Mouse (Mus musculus): ENCODE results near the gene Kcnip2. TPM values are rescaled to one million over a fixed set of nuclear protein-coding genes. Genes with fewer than 3 reads are reported as not detected.
"Not testable (repeated sequence)": the region's sequence is repeated elsewhere in the genome, so short reads cannot be mapped to it uniquely, and the experiment has no call there.

Kcnip2 gene
- total RNA-seq, 2 experiments from 2014 or later = 0.17 to 0.38 TPM

GRCm38 (mm10) chr19:45812673-45813252, 3.1 kb downstream of the Kcnip2 start:
- DNase-seq = no peak
- intact Hi-C loops (cut with DNase I) = loop anchor here (2.0 to 5.0 kb wide), 2 partner anchors 140 to 200 kb away; no protein-coding TSS in a partner anchor

GRCm38 (mm10) chr19:45812115-45812514, 3.7 kb downstream of the Kcnip2 start:
- peak in 1 of 2 experiments; percentile 41 for DNase-seq
- intact Hi-C loops (cut with DNase I) = loop anchor here (2.0 to 5.0 kb wide), 2 partner anchors 141 to 200 kb away; no protein-coding TSS in a partner anchor

GRCm38 (mm10) chr19:45811028-45811674, 4.7 kb downstream of the Kcnip2 start:
- intact Hi-C loops (cut with DNase I) = loop anchor here (5.0 kb wide), 1 partner anchor 201 kb away; no protein-coding TSS in a partner anchor
- DNase-seq = no peak

- intact Hi-C loops (cut with DNase I) = no loop called here
- no peak for DNase-seq
Measured at GRCm38 (mm10) chr19:45807732-45808131, 8.1 kb downstream of the Kcnip2 start.

DNA sequence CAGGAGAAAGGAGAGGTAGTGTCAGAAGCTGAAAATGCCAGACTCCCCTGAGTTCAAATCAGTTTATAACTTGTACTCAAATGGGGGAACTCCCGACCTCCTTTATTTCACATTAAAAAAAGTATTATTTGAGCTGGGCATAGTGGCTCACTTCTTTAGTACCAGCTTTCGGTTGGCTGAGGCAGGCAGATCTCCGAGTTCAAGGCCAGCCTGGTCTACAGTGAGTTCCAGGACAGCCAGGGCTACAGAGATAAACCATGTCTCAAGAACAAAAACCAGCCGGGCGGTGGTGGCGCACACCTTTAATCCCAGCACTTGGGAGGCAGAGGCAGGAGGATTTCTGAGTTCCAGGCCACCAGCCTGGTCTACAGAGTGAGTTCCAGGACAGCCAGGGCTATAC, 10.0 kb downstream of the Kcnip2 start:
- DNase-seq; intact Hi-C loops (cut with DNase I): not testable (repeated sequence)

DNA sequence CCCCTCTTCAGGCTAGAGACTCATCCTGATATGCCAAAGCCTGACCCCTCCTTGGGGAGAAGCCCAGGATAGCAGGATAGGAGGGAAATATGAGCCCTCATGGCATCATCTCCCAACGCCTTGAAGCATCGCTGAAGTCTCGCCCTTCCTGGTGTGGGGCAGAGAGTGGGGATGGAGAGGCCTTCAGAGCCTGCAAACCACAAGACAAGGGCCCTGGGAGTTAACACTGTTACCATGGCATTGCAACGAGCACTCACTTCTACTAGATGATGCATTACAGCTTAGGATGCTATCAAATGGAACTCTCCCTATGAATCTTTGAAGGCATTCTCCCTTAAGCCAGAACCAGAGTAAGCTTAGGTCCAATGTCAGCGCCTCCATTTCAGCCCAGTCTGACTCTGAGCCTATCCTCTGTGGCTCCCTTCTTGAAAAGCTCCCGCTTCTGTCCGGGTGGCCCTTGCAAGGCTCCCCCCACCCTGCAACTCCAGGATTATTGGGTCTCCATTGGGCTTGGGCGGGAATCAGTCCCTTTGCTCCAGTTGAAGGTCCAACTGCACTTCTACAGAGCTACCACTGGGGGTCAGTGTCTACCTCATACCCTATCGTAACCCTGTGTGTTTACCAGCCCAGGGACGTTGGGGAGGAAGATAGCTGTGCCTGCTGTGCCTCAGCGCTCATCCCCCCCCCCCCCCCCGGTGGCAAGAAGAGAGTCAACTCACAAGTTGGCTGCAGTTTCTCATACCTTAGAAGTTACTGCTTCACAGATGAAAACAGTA, 11.1 kb downstream of the Kcnip2 start:
- DNase-seq = no peak
- intact Hi-C loops (cut with DNase I) = no loop called here

DNA sequence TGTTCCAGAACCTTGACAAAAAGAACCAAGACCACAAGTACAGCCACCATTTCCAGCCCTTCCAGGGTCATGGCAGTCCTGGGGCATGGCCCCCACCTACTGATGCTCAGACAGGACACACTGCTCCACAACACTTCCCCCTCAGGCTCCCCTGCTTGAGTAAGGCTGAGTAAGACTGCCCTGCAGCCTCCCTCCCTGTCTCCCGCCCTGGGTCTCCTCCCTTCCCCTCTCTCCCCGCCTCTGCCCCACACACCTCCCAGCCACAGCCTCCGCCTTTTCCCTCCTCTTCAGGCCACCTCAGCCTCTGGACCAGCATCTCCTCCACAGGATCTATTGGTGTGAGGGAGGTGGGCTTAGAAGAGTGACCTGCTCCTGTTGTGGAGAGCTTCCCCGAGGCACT, 12.5 kb downstream of the Kcnip2 start:
- no peak for DNase-seq
- intact Hi-C loops (cut with DNase I) = no loop called here

GRCm38 (mm10) chr19:45802702-45803101, 13.2 kb downstream of the Kcnip2 start:
- no peak for DNase-seq
- intact Hi-C loops (cut with DNase I) = no loop called here

DNA sequence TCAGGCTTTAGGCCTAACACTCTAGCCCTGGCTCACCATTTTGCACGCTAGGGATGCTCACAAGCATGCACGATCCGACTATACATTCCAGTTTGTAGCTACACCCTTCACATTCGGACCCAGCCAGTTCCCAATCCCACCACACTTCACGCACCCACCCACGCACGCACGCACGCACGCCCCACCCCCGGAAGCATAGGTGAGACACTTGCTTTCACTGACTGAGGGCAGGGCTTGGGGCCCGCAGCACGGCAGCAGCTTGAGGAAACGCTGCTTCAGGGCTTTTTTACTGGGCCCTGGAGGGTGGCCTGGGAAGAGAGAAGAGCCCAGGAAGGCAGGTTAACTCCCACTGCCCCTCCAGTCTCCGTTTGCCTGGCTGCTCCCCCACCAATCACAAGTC, 19.0 kb downstream of the Kcnip2 start:
- intact Hi-C loops (cut with DNase I) = no loop called here
- DNase-seq = no peak

GRCm38 (mm10) chr19:45796061-45796556, 19.8 kb downstream of the Kcnip2 start:
- no peak for DNase-seq

DNA sequence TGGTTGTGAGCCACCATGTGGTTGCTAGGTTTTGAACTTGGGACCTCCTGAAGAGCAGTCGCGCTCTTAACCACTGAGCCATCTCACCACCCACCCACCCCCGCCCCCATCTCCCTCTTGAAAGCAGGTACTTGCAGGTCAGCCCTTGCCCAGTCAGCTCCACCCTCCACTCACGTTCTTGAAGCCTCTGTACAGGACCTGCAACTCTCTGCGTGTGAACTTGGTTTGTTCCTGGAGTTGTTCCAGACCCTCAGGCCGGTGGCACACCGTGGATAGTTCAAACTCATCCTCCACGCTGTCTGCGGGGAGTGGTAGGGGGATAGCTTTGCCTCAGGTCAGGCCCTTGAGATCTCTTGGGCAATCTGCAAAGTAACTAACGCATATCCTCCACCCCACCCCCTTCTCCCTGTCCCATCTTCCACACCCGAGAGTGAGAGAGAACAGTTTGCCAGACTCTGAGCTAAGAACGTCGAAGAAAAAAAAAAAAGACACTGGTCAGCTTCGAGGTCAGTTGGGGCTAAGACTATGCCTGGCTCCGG, 20.4 kb downstream of the Kcnip2 start:
- intact Hi-C loops (cut with DNase I) = no loop called here
- DNase-seq = no peak

More at GRCm38 (mm10) chr19:45796061-45796556, 19.8 kb downstream of the Kcnip2 start:
- intact Hi-C loops (cut with DNase I) = no loop called here

- intact Hi-C loops (cut with DNase I) = no loop called here
- no peak for DNase-seq
Measured at GRCm38 (mm10) chr19:45794718-45795117, 21.1 kb downstream of the Kcnip2 start.

DNA sequence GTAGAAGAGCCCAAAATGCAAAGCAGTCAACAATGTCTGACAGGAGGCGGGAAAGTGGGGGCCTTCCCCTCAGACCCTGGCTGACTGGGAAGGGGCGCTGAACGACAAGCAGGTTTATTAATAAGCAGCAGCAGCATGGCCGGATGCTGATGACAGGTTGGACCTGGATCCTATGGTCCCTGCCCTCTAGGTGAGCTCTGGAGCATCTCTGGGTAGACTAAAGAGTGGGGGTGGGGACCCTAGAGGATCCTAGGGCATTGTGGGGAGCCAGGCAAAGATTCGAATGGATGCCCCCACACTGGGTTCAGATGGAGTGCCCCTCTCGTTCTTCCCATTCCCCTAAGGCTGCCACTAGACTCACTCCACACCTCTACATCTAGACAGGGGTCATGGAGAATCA, 23.5 kb downstream of the Kcnip2 start:
- intact Hi-C loops (cut with DNase I) = no loop called here

DNA sequence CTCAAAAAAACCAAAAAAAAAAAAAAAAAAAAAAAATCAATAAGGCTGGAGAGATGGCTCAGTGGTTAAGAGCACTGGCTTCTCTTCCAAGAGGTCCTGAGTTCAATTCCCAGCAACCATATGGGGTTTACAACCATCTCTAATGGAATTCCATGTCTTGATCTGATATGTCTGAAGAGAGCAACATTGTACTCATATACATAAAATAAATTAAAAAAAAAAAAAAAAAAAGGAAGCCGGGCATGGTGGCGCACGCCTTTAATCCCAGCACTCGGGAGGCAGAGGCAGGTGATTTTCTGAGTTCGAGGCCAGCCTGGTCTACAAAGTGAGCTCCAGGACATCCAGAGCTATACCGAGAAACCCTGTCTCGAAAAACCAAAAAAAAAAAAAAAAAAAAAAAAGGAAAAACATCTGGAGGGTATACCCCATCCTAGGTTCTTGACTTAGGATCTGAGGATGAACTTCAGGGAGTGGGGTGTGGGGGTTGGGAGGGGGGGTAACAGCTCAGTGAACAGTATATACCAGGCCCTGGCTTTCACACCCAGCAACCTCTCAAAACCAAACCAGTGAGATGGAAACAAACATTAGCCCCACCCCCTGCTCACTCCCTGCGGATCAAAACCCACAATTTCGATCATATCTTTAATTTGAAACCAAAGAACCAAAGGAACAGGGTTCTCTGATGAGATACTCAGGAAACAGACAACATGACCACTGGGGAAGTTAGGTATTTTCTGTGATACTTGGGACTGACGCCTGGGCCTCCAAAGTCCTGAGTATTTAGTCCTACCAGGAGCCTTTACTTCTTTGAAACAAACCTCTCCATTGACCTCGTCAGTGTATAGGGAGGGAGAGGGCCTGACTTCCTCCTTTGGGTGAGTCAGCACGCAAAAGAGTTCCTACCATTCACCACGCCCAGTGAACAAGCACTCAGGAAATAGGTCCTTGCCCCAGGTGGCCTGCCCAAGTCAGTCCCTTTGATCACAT, 25.7 kb downstream of the Kcnip2 start:
- intact Hi-C loops (cut with DNase I) = no loop called here
- DNase-seq = no peak

More for the DNA sequence above, 23.5 kb downstream of the Kcnip2 start:
- no peak for DNase-seq

DNA sequence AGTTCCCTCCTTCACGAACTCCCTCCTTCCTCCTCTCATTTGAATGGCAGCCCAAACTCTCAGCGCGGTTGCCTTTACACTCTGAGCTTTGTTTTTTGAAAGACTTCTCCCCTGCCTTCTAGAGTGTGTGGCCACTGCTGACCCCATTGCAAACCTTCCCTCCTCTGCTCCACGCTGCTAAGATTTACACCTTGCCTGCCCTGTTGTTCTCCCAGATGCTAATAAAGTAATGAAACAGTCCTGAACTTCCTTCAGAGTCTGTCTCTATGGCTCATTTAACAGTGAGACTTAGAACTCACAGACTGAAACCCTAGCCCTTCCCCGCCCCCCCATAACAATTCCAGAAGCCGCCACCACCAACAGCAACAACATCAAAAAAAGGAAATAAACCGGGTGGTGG, 26.5 kb downstream of the Kcnip2 start:
- intact Hi-C loops (cut with DNase I) = no loop called here
- no peak for DNase-seq

- intact Hi-C loops (cut with DNase I) = no loop called here
- DNase-seq = no peak
Measured at GRCm38 (mm10) chr19:45788337-45788736, 27.5 kb downstream of the Kcnip2 start.

DNA sequence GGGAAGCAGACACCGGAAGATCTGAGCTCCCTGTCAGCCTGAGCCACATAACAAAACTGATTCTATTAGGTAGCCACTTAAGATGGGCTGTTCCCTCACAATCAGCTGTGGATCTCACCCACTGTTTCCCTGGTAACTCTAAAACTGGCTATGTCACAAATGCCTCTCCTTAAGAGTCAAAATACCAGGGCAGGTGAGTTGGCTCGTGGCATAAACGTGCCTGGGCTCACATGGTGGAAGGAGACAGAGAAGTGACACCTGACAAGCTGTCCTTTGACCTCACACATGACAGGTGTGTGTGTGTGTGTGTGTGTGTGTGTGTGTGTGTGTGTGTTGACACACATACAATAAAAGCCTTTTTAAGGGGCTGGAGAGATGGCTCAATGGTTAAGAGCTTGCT, 28.4 kb downstream of the Kcnip2 start:
- intact Hi-C loops (cut with DNase I) = no loop called here
- no peak for DNase-seq

GRCm38 (mm10) chr19:45785470-45785869, 30.4 kb downstream of the Kcnip2 start:
- no peak for DNase-seq
- intact Hi-C loops (cut with DNase I) = no loop called here

- intact Hi-C loops (cut with DNase I) = no loop called here
Measured at GRCm38 (mm10) chr19:45783933-45784576, 31.8 kb downstream of the Kcnip2 start.

More at GRCm38 (mm10) chr19:45783933-45784576, 31.8 kb downstream of the Kcnip2 start:
- no peak for DNase-seq
